In the genomic region with DNA sequence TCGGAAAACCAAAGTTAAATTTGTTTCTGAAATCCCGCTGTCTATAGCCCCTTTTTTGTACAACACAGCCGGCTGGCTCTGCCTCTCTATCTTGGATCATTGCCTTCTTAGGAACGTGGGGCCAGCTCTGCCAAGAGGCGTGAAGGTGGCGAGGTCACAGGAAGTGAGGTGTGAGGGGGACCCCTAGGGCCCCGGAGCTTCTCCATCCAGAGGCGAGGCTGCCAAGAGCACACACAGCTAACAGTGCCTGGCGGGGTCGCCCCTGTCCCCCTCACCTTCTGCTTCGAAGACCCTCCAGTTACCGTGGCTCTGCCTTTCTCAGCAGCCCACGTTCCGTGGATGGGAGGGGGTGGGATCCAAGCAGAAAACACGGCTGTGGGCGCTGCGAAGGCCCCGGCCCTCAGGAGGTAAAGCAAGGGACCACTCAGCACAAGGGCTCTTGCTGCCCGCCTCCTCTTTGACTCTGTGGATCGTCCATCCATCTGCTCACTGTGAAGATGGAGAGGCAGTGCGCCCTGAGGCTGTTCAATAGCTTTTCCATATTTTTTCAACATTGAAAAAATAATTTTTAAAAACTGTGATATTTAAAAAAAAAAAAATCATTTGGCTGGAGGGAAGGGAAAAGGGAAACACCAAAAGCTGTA, we compare ENCODE assay signal across 13 mouse cellular contexts. TPM values are rescaled to one million over a fixed set of nuclear protein-coding genes. Genes with fewer than 3 reads are reported as not detected.
DNase-seq lines count a peak whose midpoint lies in the region; ATAC-seq lines count a peak whose summit lies in the region.
"Had no signal": no experiment of that assay in that cellular context is flagged by ENCODE, and none has a peak within 500 bp of the region (broad histone marks: within the 10 kb centered on the region; RNA-seq: fewer than 3 reads in every experiment).

No protein-coding gene starts in this region.

- H3K36me3 ChIP-seq in midbrain, embryonic 11.5 days (ENCODE audit: control insufficient read depth, insufficient read depth, low read length): no peaks in the 10 kb centered on the region
- no peaks in the 10 kb centered on the region; the same call in 1 of the 2 replicates for H3K36me3 ChIP-seq in midbrain, embryonic 16.5 days (ENCODE audit: control insufficient read depth, insufficient read depth, low read length)
- H3K36me3 ChIP-seq in forebrain, embryonic 15.5 days: peaks cover 8% of the 10 kb centered on the region; the same call in 1 of the 2 replicates
- H3K36me3 ChIP-seq: embryonic facial prominence, embryonic 13.5 days had no signal

- H3K27ac ChIP-seq in midbrain, embryonic 11.5 days (ENCODE audit: low read depth, low read length): no peak overlapping the region
- no peak overlapping the region for H3K27ac ChIP-seq in midbrain, embryonic 16.5 days (ENCODE audit: low read length)
- peak overlapping the region; percentile 49 for H3K27ac ChIP-seq in forebrain, embryonic 15.5 days (replicated peaks)
- H3K27ac ChIP-seq: embryonic facial prominence, embryonic 13.5 days had no signal

- H3K27me3 ChIP-seq in midbrain, embryonic 11.5 days (ENCODE audit: control insufficient read depth, insufficient read depth, low read length): no peaks in the 10 kb centered on the region
- no peaks in the 10 kb centered on the region for H3K27me3 ChIP-seq in midbrain, embryonic 16.5 days (ENCODE audit: control insufficient read depth, insufficient read depth, low read depth, low read length)
- no peaks in the 10 kb centered on the region for H3K27me3 ChIP-seq in forebrain, embryonic 15.5 days
- H3K27me3 ChIP-seq: embryonic facial prominence, embryonic 13.5 days had no signal

- H3K9me3 ChIP-seq in midbrain, embryonic 11.5 days (ENCODE audit: control insufficient read depth, low read length): no peaks in the 10 kb centered on the region
- H3K9me3 ChIP-seq in midbrain, embryonic 16.5 days (replicated peaks; ENCODE audit: control insufficient read depth, low read length, poor library complexity, severe bottlenecking): no peaks in the 10 kb centered on the region
- H3K9me3 ChIP-seq in forebrain, embryonic 15.5 days: no peaks in the 10 kb centered on the region
- H3K9me3 ChIP-seq: embryonic facial prominence, embryonic 13.5 days had no signal

- H3K9ac ChIP-seq in midbrain, embryonic 11.5 days (ENCODE audit: low read length): no peak overlapping the region
- H3K9ac ChIP-seq in midbrain, embryonic 16.5 days (ENCODE audit: low read depth, low read length): no peak overlapping the region
- H3K9ac ChIP-seq in forebrain, embryonic 15.5 days (replicated peaks): no peak overlapping the region
- H3K9ac ChIP-seq: embryonic facial prominence, embryonic 13.5 days had no signal

- H3K4me1 ChIP-seq in midbrain, embryonic 11.5 days (ENCODE audit: control insufficient read depth, insufficient read depth, low read length): no peaks in the 10 kb centered on the region
- H3K4me1 ChIP-seq in midbrain, embryonic 16.5 days (ENCODE audit: control insufficient read depth, insufficient read depth, low read length): no peaks in the 10 kb centered on the region
- H3K4me1 ChIP-seq in forebrain, embryonic 15.5 days: no peaks in the 10 kb centered on the region

- 85% methylated on average over 21 of the region's 21 CpGs for WGBS in midbrain, embryonic 11.5 days
- 79% methylated on average over 21 of the region's 21 CpGs for WGBS in midbrain, embryonic 16.5 days
- WGBS in forebrain, embryonic 15.5 days: 78% methylated on average over 21 of the region's 21 CpGs

- 0 out of 2 replicates have a peak, but pooled peaks have one; percentile 33 for ATAC-seq in midbrain, embryonic 11.5 days (ENCODE audit: low FRiP score)
- no peak for ATAC-seq in midbrain, embryonic 16.5 days
- peak; percentile 48; the same call in 1 of the 2 replicates for ATAC-seq in forebrain, embryonic 15.5 days (replicated peaks)

- H3K4me3 ChIP-seq in midbrain, embryonic 11.5 days (ENCODE audit: low read depth, low read length): no peak overlapping the region
- H3K4me3 ChIP-seq in midbrain, embryonic 16.5 days (ENCODE audit: low read depth, low read length): no peak overlapping the region
- H3K4me3 ChIP-seq in forebrain, embryonic 15.5 days: no peak overlapping the region
- H3K4me3 ChIP-seq: embryonic facial prominence, embryonic 13.5 days; myocyte had no signal

- DNase-seq in gastrocnemius, postnatal 10 days: peak; percentile 28
- no peak for DNase-seq in gastrocnemius, adult 18-20 months (ENCODE audit: low spot score)
- peak; percentile 31 for DNase-seq in midbrain, embryonic 11.5 days (ENCODE audit: low spot score, missing footprints)
- peak; percentile 44 for DNase-seq in lung, postnatal 10 days
- DNase-seq in embryo, embryonic 9.5 days (ENCODE audit: extremely low spot score): no peak
- DNase-seq in spleen, postnatal 10 days (ENCODE audit: low spot score in 2 of 2): no peak
- DNase-seq: adrenal gland, postnatal 25 days had no signal

- H3K4me2 ChIP-seq in midbrain, embryonic 11.5 days: no peak overlapping the region
- no peak overlapping the region for H3K4me2 ChIP-seq in midbrain, embryonic 16.5 days (ENCODE audit: low read length)
- H3K4me2 ChIP-seq in forebrain, embryonic 15.5 days (replicated peaks): no peak overlapping the region
- H3K4me2 ChIP-seq: embryonic facial prominence, embryonic 13.5 days had no signal

RNA-seq across cellular contexts. Expression of gene Tigit, which starts 25.4 kb away (rescaled TPM):
- total RNA-seq in gastrocnemius, postnatal 10 days (2021): not detected
- total RNA-seq in gastrocnemius, adult 18-20 months (2021): not detected
- not detected in 2 replicates for polyA plus RNA-seq in midbrain, embryonic 11.5 days (2014; fragmentation: Nextera tagmentation; extraction: Ambion mirVana)
- polyA plus RNA-seq in midbrain, embryonic 16.5 days (2015; fragmentation: Nextera tagmentation; extraction: Ambion mirVana): not detected in 2 replicates
- polyA plus RNA-seq in forebrain, embryonic 15.5 days (2015; fragmentation: Nextera tagmentation; extraction: Ambion mirVana): 0.20 TPM in 1 of 2 replicates, not detected in the other
- total RNA-seq: adrenal gland, postnatal 25 days; left cerebral cortex, postnatal 25 days had no signal
- polyA plus RNA-seq: embryonic facial prominence, embryonic 13.5 days; intestine, embryonic 14.5 days had no signal

Comparison
In these comparisons a context has a peak if more than half of its experiments do, and no peak if none do; other contexts are left out.
1. DNase-seq: peak in gastrocnemius, postnatal 10 days (single experiment), midbrain, embryonic 11.5 days (single experiment) and lung, postnatal 10 days (single experiment); none in gastrocnemius, adult 18-20 months (single experiment), embryo, embryonic 9.5 days (single experiment) and spleen, postnatal 10 days (0 of 2).